Mouse (Mus musculus) liver, adult 2 months (tissue): ENCODE results near the gene Spsb3. TPM values are rescaled to one million over a fixed set of nuclear protein-coding genes. Genes with fewer than 3 reads are reported as not detected.

Experiments
- DNase-seq: peaks from one replicate; pipeline ENCODE4 v3.0.0-alpha.2; 2011; ENCODE audit warnings: low read depth, low spot score; ENCODE audit errors: extremely low read depth
- H3K27ac ChIP-seq: fragments of 200-500 bp; replicated peaks from 2 replicates; pipeline ENCODE4 v1.5.1; 2012; ENCODE audit warnings: low read depth, mild to moderate bottlenecking, control low read depth, inconsistent platforms, low read length; ENCODE audit not compliant: insufficient read depth
- H3K27me3 ChIP-seq: fragments of 200-500 bp; 2 replicates; pipeline ENCODE4 v1.6.1; 2012; ENCODE audit warnings: mild to moderate bottlenecking, moderate library complexity, low read length, inconsistent platforms; ENCODE audit not compliant: control insufficient read depth, insufficient read depth
- H3K36me3 ChIP-seq: fragments of 200-500 bp; 2 replicates; pipeline ENCODE4 v1.6.1; 2012; ENCODE audit warnings: low read length, inconsistent platforms; ENCODE audit not compliant: control insufficient read depth, insufficient read depth
- H3K4me1 ChIP-seq: fragments of 200-500 bp; 2 replicates; pipeline ENCODE4 v1.6.1; 2011; ENCODE audit warnings: low read length; ENCODE audit not compliant: control insufficient read depth, insufficient read depth
- H3K4me3 ChIP-seq: fragments of 200-500 bp; 2 replicates; pipeline ENCODE4 v1.5.1; 2011; ENCODE audit warnings: low read depth, mild to moderate bottlenecking, control low read depth, low read length, moderate library complexity; ENCODE audit not compliant: insufficient read depth
- H3K79me2 ChIP-seq: fragments of 200-500 bp; 2 replicates; pipeline ENCODE4 v1.6.1; 2012; ENCODE audit warnings: inconsistent platforms, mild to moderate bottlenecking, low read length, moderate library complexity; ENCODE audit not compliant: control insufficient read depth, insufficient read depth
- H3K9ac ChIP-seq: fragments of 200-500 bp; 2 replicates; pipeline ENCODE4 v1.6.1; 2012; ENCODE audit warnings: low read depth, mild to moderate bottlenecking, control low read depth, inconsistent platforms, low read length
- CTCF ChIP-seq: fragments of 200-500 bp; IDR thresholded peaks from 2 replicates; pipeline ENCODE4 v1.5.1; 2011; ENCODE audit warnings: low read depth, low read length, control low read depth
- POLR2A ChIP-seq: fragments of 200-500 bp; IDR thresholded peaks from 2 replicates; pipeline ENCODE4 v1.6.1; 2011; ENCODE audit warnings: low read length, control low read depth; ENCODE audit not compliant: insufficient read depth; ENCODE audit errors: extremely low read depth
- WGBS: fragments of 180-500 bp; shearing (Covaris S2); methylation state at CpG from one replicate; pipeline ENCODE4 v1.1.7; 2018; 5-methylcytosine and 5-hydroxymethylcytosine counted together
- polyA plus RNA-seq: library from polyadenylated mRNA; depleted of rRNA; stranded (reverse); fragments of >200 nt; gene quantifications from 2 replicates; pipeline ENCODE4 v1.2.3, GENCODE M21; 2012
- total RNA-seq: library from RNA; depleted of rRNA; stranded (reverse); fragments of >200 nt; gene quantifications from 2 replicates; pipeline ENCODE4 v1.2.3, GENCODE M21; 2014

Gene Spsb3
- total and polyA plus RNA-seq, 2 experiments, result 8.7 to 42.4 TPM

DNA sequence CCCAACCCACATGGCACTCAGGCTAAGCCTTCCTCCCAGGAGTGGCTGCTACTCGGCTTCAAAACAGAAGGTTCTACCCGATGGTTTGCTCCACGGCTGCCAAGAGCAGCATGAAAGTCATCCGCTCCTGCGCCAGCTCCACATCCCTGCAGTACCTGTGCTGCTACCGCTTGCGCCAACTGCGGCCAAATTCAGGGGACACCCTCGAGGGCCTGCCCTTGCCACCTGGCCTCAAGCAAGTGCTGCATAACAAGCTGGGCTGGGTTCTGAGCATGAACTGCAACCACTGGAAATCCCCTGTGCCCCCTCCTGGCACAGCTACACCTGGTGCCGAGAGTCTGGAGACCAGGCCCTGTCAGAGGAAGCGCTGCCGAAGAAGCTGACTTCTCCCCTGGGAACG, 4.9 kb downstream of the Spsb3 start:
- Histone ChIP-seq H3K4me3 (no peak overlapping the region), H3K36me3 (peaks cover 3% of the 10 kb centered on the region; the same call in 1 of the 2 replicates), H3K27me3 (no peaks in the 10 kb centered on the region), H3K27ac (no peak overlapping the region), H3K79me2 (peaks cover 14% of the 10 kb centered on the region; the same call in 1 of the 2 replicates), H3K4me1 (peaks cover 28% of the 10 kb centered on the region), H3K9ac (no peak overlapping the region)
- 80% methylated on average over 13 of the region's 13 CpGs for WGBS
- TF ChIP-seq CTCF (no peak), POLR2A (no peak)
- no peak for DNase-seq

DNA sequence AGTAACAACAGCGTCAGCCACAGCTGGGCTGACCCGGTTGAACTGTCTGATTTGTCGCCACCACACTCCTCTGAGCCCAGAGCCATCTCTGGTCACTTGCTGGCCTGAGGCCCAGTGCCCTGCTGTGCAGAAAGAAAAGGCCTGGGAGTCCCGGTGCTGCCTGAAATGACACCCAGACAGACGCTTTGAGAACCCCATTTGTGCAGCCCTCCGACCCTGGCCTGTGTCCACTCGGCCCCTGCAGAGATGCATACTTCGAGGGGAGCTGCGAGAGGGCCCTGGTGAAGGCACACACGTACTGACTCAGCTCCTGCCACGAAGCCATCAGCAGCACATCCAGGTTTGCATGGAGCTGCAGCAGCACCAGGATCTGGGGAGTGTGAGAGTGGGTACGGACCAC, 6.3 kb downstream of the Spsb3 start:
- Histone ChIP-seq H3K79me2 (peaks cover 18% of the 10 kb centered on the region; the same call in 1 of the 2 replicates), H3K36me3 (peaks cover 3% of the 10 kb centered on the region; the same call in 1 of the 2 replicates), H3K27ac (no peak overlapping the region), H3K4me1 (peaks cover 29% of the 10 kb centered on the region), H3K4me3 (no peak overlapping the region), H3K9ac (no peak overlapping the region), H3K27me3 (no peaks in the 10 kb centered on the region)
- TF ChIP-seq CTCF, result no peak
- TF ChIP-seq POLR2A, result no peak
- DNase-seq, result no peak
- WGBS, result 82% methylated on average over 12 of the region's 12 CpGs

DNA sequence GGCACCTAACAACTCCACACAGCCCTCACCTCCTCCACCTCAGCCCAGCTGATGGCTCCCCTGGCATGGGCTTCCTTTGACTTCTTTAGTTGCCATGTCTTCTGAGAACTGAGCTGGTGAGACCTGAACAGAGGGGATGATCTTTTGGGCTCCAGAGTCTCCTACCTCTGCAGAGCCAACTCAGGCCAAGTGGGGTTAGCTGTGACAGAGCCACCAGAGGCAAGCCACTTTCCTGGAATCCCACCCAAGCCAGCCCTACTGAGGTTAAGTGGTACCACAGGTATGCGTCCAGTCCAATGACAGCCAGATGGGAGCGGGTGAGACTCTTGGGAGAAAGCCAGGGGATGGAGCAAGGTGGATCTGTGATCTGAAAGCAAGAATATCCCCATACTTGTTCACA, 6.8 kb downstream of the Spsb3 start:
- Histone ChIP-seq H3K27me3 (no peaks in the 10 kb centered on the region), H3K9ac (no peak overlapping the region), H3K79me2 (peaks cover 17% of the 10 kb centered on the region; the same call in 1 of the 2 replicates), H3K4me3 (no peak overlapping the region), H3K27ac (no peak overlapping the region), H3K4me1 (peaks cover 25% of the 10 kb centered on the region), H3K36me3 (peaks cover 3% of the 10 kb centered on the region; the same call in 1 of the 2 replicates)
- no peak for DNase-seq
- 93% methylated on average over 2 of the region's 2 CpGs for WGBS
- TF ChIP-seq POLR2A (no peak), CTCF (no peak)

DNA sequence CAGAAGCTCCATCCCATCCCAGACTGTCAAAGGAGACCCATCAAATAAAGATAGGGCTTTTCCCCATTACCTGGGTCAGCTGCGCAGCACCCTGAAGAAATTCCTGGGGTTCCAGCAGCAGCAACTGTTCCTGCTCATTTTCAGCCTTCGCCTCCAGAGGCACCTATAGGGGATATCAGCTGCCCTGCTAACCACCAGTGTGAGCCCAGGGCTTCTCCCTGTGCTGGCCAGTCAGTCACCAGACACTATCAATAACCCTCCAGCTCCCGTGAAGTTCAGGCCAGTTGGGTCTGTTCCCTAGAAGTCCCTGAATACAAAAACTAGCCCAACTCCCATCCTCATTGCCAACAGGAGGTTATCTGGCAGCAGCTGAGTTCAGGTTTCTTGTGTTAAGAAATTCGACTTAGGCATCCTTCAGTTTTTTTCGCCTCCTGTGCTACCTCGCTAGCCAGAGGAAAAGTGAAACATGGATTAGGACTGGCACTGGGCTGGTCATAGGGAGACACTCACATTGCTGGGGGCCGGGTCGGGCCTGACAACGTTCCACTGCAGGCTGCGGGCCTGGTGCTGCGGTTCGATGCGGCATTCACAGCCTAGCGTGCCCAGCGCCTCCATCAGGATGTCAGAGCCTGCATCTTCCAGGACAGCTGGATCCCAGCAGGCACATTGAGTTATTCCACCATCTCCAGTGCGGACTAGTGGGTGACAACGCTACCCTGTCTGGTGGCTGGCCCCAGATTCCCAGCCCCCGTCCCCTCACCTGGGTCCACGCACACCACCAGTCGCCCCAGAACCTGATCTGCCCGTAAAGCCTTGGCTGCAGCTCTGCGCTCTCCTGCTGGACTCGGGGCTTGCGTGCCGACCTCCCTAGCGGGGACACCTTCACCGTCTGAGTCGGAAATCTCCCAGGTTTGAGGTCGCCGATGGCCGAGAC, 7.9 kb downstream of the Spsb3 start:
- Histone ChIP-seq H3K27me3 (no peaks in the 10 kb centered on the region), H3K4me1 (peaks cover 20% of the 10 kb centered on the region), H3K27ac (peak overlapping the region; percentile 59), H3K79me2 (peaks cover 17% of the 10 kb centered on the region; the same call in 1 of the 2 replicates), H3K36me3 (peaks cover 3% of the 10 kb centered on the region; the same call in 1 of the 2 replicates), H3K4me3 (peak overlapping the region; percentile 74), H3K9ac (peak overlapping the region; percentile 84)
- DNase-seq, result no peak
- WGBS, result 7% methylated on average over 31 of the region's 31 CpGs
- TF ChIP-seq POLR2A (no peak), CTCF (no peak)

DNA sequence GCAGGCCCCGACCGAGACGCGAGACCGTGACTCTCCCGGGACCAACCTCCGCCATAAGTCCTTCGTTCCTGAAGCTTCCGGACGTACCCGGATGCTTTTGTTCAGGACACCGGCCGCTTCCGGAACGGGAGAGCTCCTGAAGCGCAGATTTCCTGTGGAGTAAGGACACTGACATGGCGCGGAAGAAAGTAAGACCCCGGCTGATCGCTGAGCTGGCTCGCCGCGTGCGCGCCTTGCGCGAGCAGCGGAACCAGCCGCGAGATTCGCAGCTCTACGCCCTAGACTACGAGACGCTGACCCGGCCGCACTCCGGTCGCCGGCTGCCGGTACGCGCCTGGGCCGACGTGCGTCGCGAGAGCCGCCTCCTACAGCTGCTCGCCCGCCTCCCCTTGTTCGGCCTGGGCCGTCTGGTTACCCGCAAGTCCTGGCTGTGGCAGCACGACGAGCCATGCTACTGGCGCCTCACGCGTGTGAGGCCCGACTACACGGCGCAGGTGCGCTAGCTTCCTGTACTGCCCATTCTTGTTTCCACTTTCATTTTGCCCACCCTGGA, 8.6 kb downstream of the Spsb3 start, which contains the start of the genes Eme2 and Mrps34:
Eme2 (minus strand) TSS at position 93 of the 553 bp plus-strand sequence.
Mrps34 (plus strand) TSS at position 122 of the 553 bp plus-strand sequence.
- H3K36me3 ChIP-seq, result peaks cover 4% of the 10 kb centered on the region; the same call in 1 of the 2 replicates
- H3K9ac ChIP-seq, result peak within 1 kb of the TSS; percentile 90
- H3K27me3 ChIP-seq, result no peaks in the 10 kb centered on the region
- peak within 1 kb of the TSS; percentile 73 for H3K27ac ChIP-seq
- TF ChIP-seq POLR2A (peak; percentile 65; the same call in 1 of the 2 replicates), CTCF (no peak)
- H3K79me2 ChIP-seq, result peaks cover 17% of the 10 kb centered on the region; the same call in 1 of the 2 replicates
- DNase-seq, result peak; percentile 84
- H3K4me1 ChIP-seq, result peaks cover 20% of the 10 kb centered on the region
- H3K4me3 ChIP-seq, result peak within 1 kb of the TSS; percentile 74
- under 1% methylated on average over 62 of the region's 62 CpGs for WGBS
